Mouse (Mus musculus) monocyte, adult 2 months (primary cell): ENCODE results near the gene Gsk3a.

Experiments
- DNase-seq, 2 experiments: peaks; one replicate each; pipeline ENCODE4 v3.0.0; 2022; ENCODE audit warnings: low spot score in 2 of 2, low read depth in 1 of 2

The Gsk3a gene

GRCm38 (mm10) chr7:25250141-25250972 is 12.7 kb upstream of the Gsk3a start, which contains the start of gene Erf:
Gene Erf (minus strand): TSS chr7:25250761.
- peak; percentile 69 to 90 for DNase-seq

- peak in 1 of 2 experiments; percentile 46 for DNase-seq
Observed at GRCm38 (mm10) chr7:25249314-25250140, 11.9 kb upstream of the Gsk3a start.

- no peak for DNase-seq
Observed at GRCm38 (mm10) chr7:25248846-25249313, 11.2 kb upstream of the Gsk3a start.

- DNase-seq: no peak
Observed at GRCm38 (mm10) chr7:25248018-25248647, 10.5 kb upstream of the Gsk3a start.

- DNase-seq: no peak
Observed at GRCm38 (mm10) chr7:25247498-25247897, 9.8 kb upstream of the Gsk3a start.

- no peak for DNase-seq
Observed at GRCm38 (mm10) chr7:25246759-25247137, 9.1 kb upstream of the Gsk3a start.

- DNase-seq: no peak
Observed at GRCm38 (mm10) chr7:25246079-25246758, 8.6 kb upstream of the Gsk3a start.

GRCm38 (mm10) chr7:25244562-25245369 is 7.1 kb upstream of the Gsk3a start:
- DNase-seq: no peak

- DNase-seq: no peak
Observed at GRCm38 (mm10) chr7:25243361-25243760, 5.7 kb upstream of the Gsk3a start.

GRCm38 (mm10) chr7:25241062-25241461 is 3.4 kb upstream of the Gsk3a start:
- DNase-seq: no peak

GRCm38 (mm10) chr7:25240631-25241030 is 3.0 kb upstream of the Gsk3a start:
- no peak for DNase-seq

- peak; percentile 72 to 76 for DNase-seq
Observed at GRCm38 (mm10) chr7:25238829-25239623, 1.4 kb upstream of the Gsk3a start.

- peak; percentile 83 to 89 for DNase-seq
Observed at GRCm38 (mm10) chr7:25238015-25238706, 510 bp upstream of the Gsk3a start.

- DNase-seq: no peak
Observed at GRCm38 (mm10) chr7:25235526-25235925, 2.1 kb downstream of the Gsk3a start.

GRCm38 (mm10) chr7:25233061-25233460 is 4.6 kb downstream of the Gsk3a start:
- DNase-seq: no peak

- no peak for DNase-seq
Observed at GRCm38 (mm10) chr7:25232101-25232648, 5.5 kb downstream of the Gsk3a start.

GRCm38 (mm10) chr7:25230690-25231285 is 6.9 kb downstream of the Gsk3a start:
- DNase-seq: no peak
